Mouse (Mus musculus): ENCODE measurements at regions not wholly inside any gene's neighbourhood (a gene's known extent, or its start where the extent isn't known, plus 50 kb on each side); places are given as distances from the start of the nearest gene placed in this dataset.

DNA sequence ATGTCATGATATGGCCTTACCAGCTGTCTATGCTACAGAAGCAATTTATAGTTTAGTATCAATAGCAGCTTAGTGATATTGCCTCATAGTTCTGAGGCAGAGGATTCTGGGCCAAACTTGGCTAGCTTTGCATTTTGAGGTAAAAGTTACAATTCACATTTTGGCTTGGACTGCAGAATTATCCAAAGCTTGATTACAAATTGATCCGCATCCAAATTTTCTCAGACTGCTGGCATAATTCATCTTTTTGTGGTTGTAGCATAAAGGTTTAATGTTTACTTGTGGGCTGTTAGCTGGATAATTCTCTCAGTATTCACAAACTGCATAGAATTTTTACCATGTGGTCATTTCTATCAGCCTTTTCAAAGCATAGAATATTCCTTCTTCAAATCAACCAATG, 589.9 kb upstream of the Pdcd1 start:
- no peak for ATAC-seq
- Histone ChIP-seq H3K4me3 (ENCODE audit: low read length) (no peak overlapping the region), H3K9me3 (ENCODE audit: control insufficient read depth, low read length) (no peaks in the 10 kb centered on the region), H3K36me3 (ENCODE audit: control insufficient read depth, insufficient read depth, low read length) (no peaks in the 10 kb centered on the region), H3K4me2 (ENCODE audit: low read length) (no peak overlapping the region), H3K27me3 (replicated peaks; ENCODE audit: control insufficient read depth, insufficient read depth, low read length) (no peaks in the 10 kb centered on the region), H3K27ac (ENCODE audit: low read depth, low read length) (no peak overlapping the region), H3K4me1 (ENCODE audit: control insufficient read depth, insufficient read depth, low read depth, low read length) (no peaks in the 10 kb centered on the region), H3K9ac (ENCODE audit: low read depth, low read length) (no peak overlapping the region)
- WGBS = 92% methylated on average over 1 of the region's 1 CpGs

DNA sequence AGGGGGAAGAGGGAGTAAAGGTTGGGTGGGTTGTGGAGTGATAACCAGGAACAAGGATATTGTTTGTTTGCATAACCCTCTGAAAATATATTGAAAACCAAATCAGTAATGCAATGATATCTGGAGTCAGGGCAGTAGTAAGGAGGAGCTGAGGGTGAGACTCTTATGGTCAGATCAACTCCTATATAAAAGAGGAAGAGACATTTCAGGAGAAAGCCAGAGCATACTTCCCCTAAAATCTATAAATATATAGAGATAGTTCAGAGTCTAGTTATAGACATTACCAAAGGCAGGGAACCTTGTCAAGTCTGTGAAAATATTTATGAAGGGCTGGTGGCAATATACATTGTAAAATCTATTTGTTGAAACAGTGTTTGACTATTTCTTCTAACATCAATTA, 605.9 kb upstream of the Pdcd1 start:
- Histone ChIP-seq H3K4me3 (ENCODE audit: low read length) (no peak overlapping the region), H3K36me3 (ENCODE audit: control insufficient read depth, insufficient read depth, low read length) (no peaks in the 10 kb centered on the region), H3K27me3 (replicated peaks; ENCODE audit: control insufficient read depth, insufficient read depth, low read length) (no peaks in the 10 kb centered on the region), H3K4me2 (ENCODE audit: low read length) (no peak overlapping the region), H3K9ac (ENCODE audit: low read depth, low read length) (no peak overlapping the region), H3K9me3 (ENCODE audit: control insufficient read depth, low read length) (no peaks in the 10 kb centered on the region), H3K4me1 (ENCODE audit: control insufficient read depth, insufficient read depth, low read depth, low read length) (no peaks in the 10 kb centered on the region), H3K27ac (ENCODE audit: low read depth, low read length) (no peak overlapping the region)
- no peak for ATAC-seq

DNA sequence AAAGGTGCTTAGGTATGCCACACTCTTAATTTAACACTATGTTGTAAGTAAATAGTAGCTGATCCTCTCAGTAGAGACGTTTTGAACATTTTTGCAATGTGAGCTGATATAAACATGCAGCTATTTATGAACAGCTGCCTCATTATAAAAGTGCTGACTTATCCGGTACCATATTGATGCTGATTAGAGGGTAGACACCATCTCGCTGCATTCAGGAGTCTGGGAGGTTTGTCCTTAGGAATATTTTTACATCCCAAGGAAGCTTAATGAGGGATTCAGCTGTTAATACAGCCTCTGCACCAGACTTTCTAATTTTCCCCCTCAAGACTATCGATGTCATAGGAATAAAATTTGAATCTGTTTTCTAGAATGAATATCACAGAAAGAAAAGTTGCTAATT, 619.3 kb upstream of the Pdcd1 start:
- H3K4me3 ChIP-seq (ENCODE audit: low read length) = no peak overlapping the region
- no peaks in the 10 kb centered on the region for H3K36me3 ChIP-seq (ENCODE audit: control insufficient read depth, insufficient read depth, low read length)
- no peak overlapping the region for H3K4me2 ChIP-seq (ENCODE audit: low read length)
- no peak overlapping the region for H3K27ac ChIP-seq (ENCODE audit: low read depth, low read length)
- H3K4me1 ChIP-seq (ENCODE audit: control insufficient read depth, insufficient read depth, low read depth, low read length) = no peaks in the 10 kb centered on the region
- H3K27me3 ChIP-seq (replicated peaks; ENCODE audit: control insufficient read depth, insufficient read depth, low read length) = no peaks in the 10 kb centered on the region
- no peak overlapping the region for H3K9ac ChIP-seq (ENCODE audit: low read depth, low read length)
- WGBS = 72% methylated on average over 4 of the region's 4 CpGs
- no peak for ATAC-seq
- no peaks in the 10 kb centered on the region for H3K9me3 ChIP-seq (ENCODE audit: control insufficient read depth, low read length)

DNA sequence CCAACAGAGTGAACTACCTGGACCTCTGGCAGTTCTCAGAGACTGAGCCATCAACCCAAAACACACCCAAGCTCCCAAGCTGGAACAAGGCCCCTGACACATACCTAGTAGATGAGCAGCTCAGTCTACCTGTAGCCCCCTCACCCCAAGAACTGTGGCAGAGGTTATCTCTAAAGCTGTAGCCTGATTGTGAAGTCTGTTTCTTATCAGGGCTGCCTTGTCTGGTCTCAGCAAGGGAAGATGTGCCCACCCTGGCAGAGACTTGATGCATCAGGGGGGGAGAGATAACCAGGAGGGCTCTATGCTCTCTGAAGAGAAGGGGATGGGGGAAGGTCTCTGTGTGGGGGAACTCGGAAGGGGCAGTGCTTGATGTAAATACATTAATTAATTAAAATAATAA, 612.9 kb upstream of the Fam174a start:
- WGBS = 77% methylated on average over 1 of the region's 1 CpGs
- H3K36me3 ChIP-seq (ENCODE audit: control insufficient read depth, insufficient read depth, low read length) = no peaks in the 10 kb centered on the region
- H3K9ac ChIP-seq (ENCODE audit: low read depth, low read length) = no peak overlapping the region
- no peaks in the 10 kb centered on the region for H3K4me1 ChIP-seq (ENCODE audit: control insufficient read depth, insufficient read depth, low read depth, low read length)
- ATAC-seq = no peak
- no peaks in the 10 kb centered on the region; the same call in 1 of the 2 replicates for H3K9me3 ChIP-seq (ENCODE audit: control insufficient read depth, low read length)
- H3K27ac ChIP-seq (ENCODE audit: low read depth, low read length) = no peak overlapping the region
- H3K4me2 ChIP-seq (ENCODE audit: low read length) = no peak overlapping the region
- H3K4me3 ChIP-seq (ENCODE audit: low read length) = no peak overlapping the region
- no peaks in the 10 kb centered on the region for H3K27me3 ChIP-seq (replicated peaks; ENCODE audit: control insufficient read depth, insufficient read depth, low read length)

DNA sequence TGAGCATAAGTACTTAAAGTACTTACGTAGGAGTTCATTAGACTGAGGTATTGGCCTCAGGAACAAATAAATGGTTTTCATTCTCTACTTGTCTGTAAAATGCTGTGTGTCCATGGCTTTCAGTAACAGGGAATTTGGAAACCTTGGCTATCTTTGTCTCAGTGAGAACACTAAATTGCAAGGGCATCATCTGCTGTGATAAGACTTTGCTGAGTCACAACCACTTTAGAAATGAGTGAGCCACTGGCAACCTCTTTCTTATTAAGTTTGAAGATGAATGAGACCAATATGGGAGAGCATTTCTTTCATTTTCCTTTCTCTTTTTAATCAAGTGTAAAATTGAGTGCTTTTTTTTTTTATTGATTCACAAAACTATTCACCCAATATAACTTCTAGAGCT, 611.7 kb upstream of the Fam174a start:
- WGBS = 92% methylated on average over 1 of the region's 1 CpGs
- no peak overlapping the region for H3K9ac ChIP-seq (ENCODE audit: low read depth, low read length)
- ATAC-seq = no peak

DNA sequence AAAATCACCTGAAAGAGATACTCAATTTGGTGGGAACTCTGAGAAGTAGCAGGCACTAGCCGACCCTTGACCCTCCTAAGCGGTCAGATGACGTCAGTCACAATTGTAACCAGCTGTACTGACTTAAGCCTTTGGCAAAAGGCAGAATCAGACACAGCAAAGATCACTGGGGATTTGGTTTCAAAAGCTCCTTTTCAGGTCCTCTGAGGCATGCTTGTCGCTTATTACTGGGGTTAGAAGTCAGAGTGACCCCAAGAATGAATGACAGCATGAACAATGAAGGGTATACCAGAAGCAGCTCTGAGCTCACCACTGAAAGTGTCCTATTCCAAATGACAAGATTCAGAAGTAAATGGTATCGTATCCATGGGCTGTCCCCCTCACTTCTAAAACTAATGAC, 600.6 kb upstream of the Fam174a start:
- Histone ChIP-seq H3K4me2 (ENCODE audit: low read length) (no peak overlapping the region), H3K27me3 (replicated peaks; ENCODE audit: control insufficient read depth, insufficient read depth, low read length) (no peaks in the 10 kb centered on the region), H3K36me3 (ENCODE audit: control insufficient read depth, insufficient read depth, low read length) (no peaks in the 10 kb centered on the region), H3K4me3 (ENCODE audit: low read length) (no peak overlapping the region), H3K27ac (ENCODE audit: low read depth, low read length) (no peak overlapping the region), H3K9me3 (ENCODE audit: control insufficient read depth, low read length) (no peaks in the 10 kb centered on the region), H3K4me1 (ENCODE audit: control insufficient read depth, insufficient read depth, low read depth, low read length) (no peaks in the 10 kb centered on the region), H3K9ac (ENCODE audit: low read depth, low read length) (no peak overlapping the region)
- 11% methylated on average over 5 of the region's 5 CpGs for whole genome bisulfite sequencing
- no peak for ATAC-seq

More for the DNA sequence above, 611.7 kb upstream of the Fam174a start:
- no peaks in the 10 kb centered on the region for H3K27me3 ChIP-seq (replicated peaks; ENCODE audit: control insufficient read depth, insufficient read depth, low read length)
- no peaks in the 10 kb centered on the region for H3K36me3 ChIP-seq (ENCODE audit: control insufficient read depth, insufficient read depth, low read length)
- no peaks in the 10 kb centered on the region for H3K4me1 ChIP-seq (ENCODE audit: control insufficient read depth, insufficient read depth, low read depth, low read length)
- H3K27ac ChIP-seq (ENCODE audit: low read depth, low read length) = no peak overlapping the region
- H3K4me2 ChIP-seq (ENCODE audit: low read length) = no peak overlapping the region
- no peak overlapping the region for H3K4me3 ChIP-seq (ENCODE audit: low read length)
- no peaks in the 10 kb centered on the region; the same call in 1 of the 2 replicates for H3K9me3 ChIP-seq (ENCODE audit: control insufficient read depth, low read length)

DNA sequence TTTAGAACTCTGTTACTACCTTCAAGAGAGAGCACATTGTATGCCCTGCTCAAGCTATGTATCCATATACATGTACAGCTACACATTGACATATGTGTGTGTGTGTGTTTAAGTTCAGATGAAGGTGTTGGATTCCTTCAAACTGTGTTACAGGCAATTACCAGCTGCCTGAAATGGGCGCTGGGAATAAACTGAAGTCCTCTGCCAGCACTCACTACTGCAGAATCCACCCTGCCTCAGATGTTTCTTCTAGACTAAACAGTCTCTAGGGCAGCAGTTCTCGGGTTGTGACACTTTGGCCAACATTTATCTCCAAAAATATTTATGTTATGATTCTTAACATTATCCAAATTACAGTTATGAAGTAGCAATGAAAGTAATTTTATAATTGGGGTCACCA, 595.7 kb upstream of the Fam174a start:
- 75% methylated on average over 2 of the region's 2 CpGs for WGBS
- no peaks in the 10 kb centered on the region for H3K27me3 ChIP-seq (replicated peaks; ENCODE audit: control insufficient read depth, insufficient read depth, low read length)
- no peak overlapping the region for H3K9ac ChIP-seq (ENCODE audit: low read depth, low read length)
- H3K4me1 ChIP-seq (ENCODE audit: control insufficient read depth, insufficient read depth, low read depth, low read length) = no peaks in the 10 kb centered on the region
- no peak overlapping the region for H3K4me3 ChIP-seq (ENCODE audit: low read length)
- no peak for ATAC-seq
- no peaks in the 10 kb centered on the region for H3K36me3 ChIP-seq (ENCODE audit: control insufficient read depth, insufficient read depth, low read length)
- no peak overlapping the region for H3K27ac ChIP-seq (ENCODE audit: low read depth, low read length)
- no peaks in the 10 kb centered on the region for H3K9me3 ChIP-seq (ENCODE audit: control insufficient read depth, low read length)
- H3K4me2 ChIP-seq (ENCODE audit: low read length) = no peak overlapping the region

DNA sequence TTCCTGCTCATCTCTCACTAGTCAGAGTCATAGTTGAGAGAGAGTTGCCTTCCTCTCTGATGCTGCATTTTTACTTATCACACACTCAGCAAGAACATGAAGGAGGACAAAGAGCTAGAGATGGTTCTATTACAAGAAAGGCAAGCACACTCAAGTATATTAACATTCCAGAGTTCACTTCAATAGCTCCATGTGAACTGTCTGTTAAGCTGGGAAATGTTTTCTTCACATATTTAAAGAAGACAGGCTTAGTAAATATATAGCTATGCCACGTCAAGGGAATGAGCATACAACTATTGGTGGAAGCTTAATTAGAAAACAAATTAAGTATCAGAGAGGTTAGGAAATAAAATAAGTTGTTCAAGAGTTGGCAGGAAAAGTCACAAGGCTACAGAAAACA, 559.9 kb upstream of the Fam174a start:
- H3K4me3 ChIP-seq (ENCODE audit: low read length) = no peak overlapping the region
- H3K4me2 ChIP-seq (ENCODE audit: low read length) = no peak overlapping the region
- no peaks in the 10 kb centered on the region for H3K9me3 ChIP-seq (ENCODE audit: control insufficient read depth, low read length)
- H3K27me3 ChIP-seq (replicated peaks; ENCODE audit: control insufficient read depth, insufficient read depth, low read length) = no peaks in the 10 kb centered on the region
- no peak overlapping the region for H3K27ac ChIP-seq (ENCODE audit: low read depth, low read length)
- H3K36me3 ChIP-seq (ENCODE audit: control insufficient read depth, insufficient read depth, low read length) = no peaks in the 10 kb centered on the region
- no peak for ATAC-seq
- H3K9ac ChIP-seq (ENCODE audit: low read depth, low read length) = no peak overlapping the region
- 61% methylated on average over 1 of the region's 1 CpGs for WGBS
- H3K4me1 ChIP-seq (ENCODE audit: control insufficient read depth, insufficient read depth, low read depth, low read length) = no peaks in the 10 kb centered on the region

DNA sequence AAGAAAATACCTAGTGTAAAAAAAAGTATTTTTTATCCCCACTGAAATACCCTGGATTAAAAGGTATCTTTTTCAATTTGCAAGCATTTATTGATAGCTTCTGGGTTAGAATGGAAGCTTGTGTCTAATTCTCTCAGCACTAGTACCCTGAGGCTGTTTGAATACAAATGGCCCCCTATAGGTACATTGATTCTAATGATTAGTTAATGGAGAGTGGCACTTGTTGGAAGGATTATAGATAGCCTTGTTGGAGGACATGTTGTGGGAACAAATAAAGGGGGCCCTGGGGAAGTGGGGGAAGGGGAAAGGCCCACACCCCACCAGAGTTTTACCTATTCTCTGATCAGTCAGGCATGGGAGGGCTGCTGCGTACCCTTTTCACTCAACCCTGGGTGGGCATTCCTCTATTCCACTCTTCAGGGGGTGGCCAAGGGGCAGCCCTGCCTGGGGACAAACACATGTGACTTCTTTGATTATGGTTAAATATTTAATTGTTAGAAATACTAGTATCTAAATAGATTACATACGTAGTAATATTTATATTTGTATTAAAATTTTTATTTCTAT, 524.3 kb upstream of the Fam174a start:
- no peak for ATAC-seq
- no peak overlapping the region for H3K9ac ChIP-seq (ENCODE audit: low read depth, low read length)

DNA sequence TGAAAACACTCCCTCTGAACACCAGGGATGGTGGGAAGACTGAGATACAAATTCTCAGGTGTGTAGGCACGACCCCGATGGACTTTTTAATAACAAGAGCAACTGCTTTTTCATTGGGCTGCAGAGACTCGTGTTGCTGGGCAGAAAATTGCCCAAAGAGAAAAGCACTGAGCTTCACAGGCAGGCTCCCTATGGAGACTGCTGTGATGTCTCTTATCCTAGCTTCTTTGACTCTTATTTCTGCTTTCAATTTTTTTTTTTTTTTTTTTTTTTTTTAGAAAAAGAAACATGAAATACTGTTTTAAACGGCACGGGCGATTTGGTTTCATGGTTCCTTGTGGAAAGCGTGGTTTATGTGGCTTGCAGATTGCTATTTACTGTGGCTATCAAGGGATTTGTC, 522.8 kb upstream of the Fam174a start:
- no peaks in the 10 kb centered on the region for H3K27me3 ChIP-seq (replicated peaks; ENCODE audit: control insufficient read depth, insufficient read depth, low read length)
- H3K4me3 ChIP-seq (ENCODE audit: low read length) = no peak overlapping the region
- H3K9me3 ChIP-seq (ENCODE audit: control insufficient read depth, low read length) = no peaks in the 10 kb centered on the region
- H3K27ac ChIP-seq (ENCODE audit: low read depth, low read length) = no peak overlapping the region
- H3K4me2 ChIP-seq (ENCODE audit: low read length) = peak overlapping the region; percentile 24; the same call in 1 of the 2 replicates
- WGBS = 43% methylated on average over 7 of the region's 7 CpGs
- no peaks in the 10 kb centered on the region for H3K36me3 ChIP-seq (ENCODE audit: control insufficient read depth, insufficient read depth, low read length)
- H3K9ac ChIP-seq (ENCODE audit: low read depth, low read length) = no peak overlapping the region
- no peak; the same call in 1 of the 2 replicates for ATAC-seq
- H3K4me1 ChIP-seq (ENCODE audit: control insufficient read depth, insufficient read depth, low read depth, low read length) = peaks cover 2% of the 10 kb centered on the region; the same call in 1 of the 2 replicates

More for the DNA sequence above, 524.3 kb upstream of the Fam174a start:
- H3K27me3 ChIP-seq (replicated peaks; ENCODE audit: control insufficient read depth, insufficient read depth, low read length) = no peaks in the 10 kb centered on the region
- H3K4me3 ChIP-seq (ENCODE audit: low read length) = no peak overlapping the region
- no peaks in the 10 kb centered on the region for H3K36me3 ChIP-seq (ENCODE audit: control insufficient read depth, insufficient read depth, low read length)
- WGBS = 72% methylated on average over 2 of the region's 2 CpGs
- H3K4me1 ChIP-seq (ENCODE audit: control insufficient read depth, insufficient read depth, low read depth, low read length) = peaks cover 2% of the 10 kb centered on the region; the same call in 1 of the 2 replicates
- H3K4me2 ChIP-seq (ENCODE audit: low read length) = no peak overlapping the region
- no peak overlapping the region for H3K27ac ChIP-seq (ENCODE audit: low read depth, low read length)
- no peaks in the 10 kb centered on the region for H3K9me3 ChIP-seq (ENCODE audit: control insufficient read depth, low read length)
